Mouse (Mus musculus) T-helper 2 cell (primary cell): ENCODE data around the gene Tdrd12.
"Not testable (repeated sequence)": the region's sequence is repeated elsewhere in the genome, so short reads cannot be mapped to it uniquely, and the experiment has no call there.

ENCODE experiments used
- in situ Hi-C: fragments of 300-600 bp; cut with MboI, MseI; formaldehyde crosslinking; loops from one replicate; pipeline ENCODE4 v1.15.1; 2025; ENCODE audit warnings: high pct_unique_total_duplicates

Gene Tdrd12

DNA sequence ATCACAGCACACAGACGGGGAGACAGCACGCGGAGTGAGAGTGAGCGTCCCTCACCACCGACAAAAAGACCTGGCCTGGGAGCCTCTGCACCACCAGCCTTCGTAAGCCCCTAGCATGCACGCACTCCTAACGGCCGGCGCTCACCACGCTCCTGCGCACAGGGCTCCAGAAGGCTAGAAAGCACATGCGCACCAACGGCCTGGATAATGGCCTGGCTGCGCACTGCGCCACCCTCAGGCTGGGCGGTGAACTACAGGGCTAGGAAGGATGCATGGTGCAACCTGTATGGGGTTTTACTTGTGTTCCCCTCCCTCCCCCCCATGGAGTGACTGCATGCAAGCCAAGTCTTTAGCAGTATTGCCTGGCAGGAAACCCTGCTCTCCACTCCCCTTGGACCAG lies at the start of gene Tdrd12:
Gene Tdrd12 (minus strand): TSS at position 184 of the 400 bp plus-strand sequence.
- in situ Hi-C loops, result no loop called here

DNA sequence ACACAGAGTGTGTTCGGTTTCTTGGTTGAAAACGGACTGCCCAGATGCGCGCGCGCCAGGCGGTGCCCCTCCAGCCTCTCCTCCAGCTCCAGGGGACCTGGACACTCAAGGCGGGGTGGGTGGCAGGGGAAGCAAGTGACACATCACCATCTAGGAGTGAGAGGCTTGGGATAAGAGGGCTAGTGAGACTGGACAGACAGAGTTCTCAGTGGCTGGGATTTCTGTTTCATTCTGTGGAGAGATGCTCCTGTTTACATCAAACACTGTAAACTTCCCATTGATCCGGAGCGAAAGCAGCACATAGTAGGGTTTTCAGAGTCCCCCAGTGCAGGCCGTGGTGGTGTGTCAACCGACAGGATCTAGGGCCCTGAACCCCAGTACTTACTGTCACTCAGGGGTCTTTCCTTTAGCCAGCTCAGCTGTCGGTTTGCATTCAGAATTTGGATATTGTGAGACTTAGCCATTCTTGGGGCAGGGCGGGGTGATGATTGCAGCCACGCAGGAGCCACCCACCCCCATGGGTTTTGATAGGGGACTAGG lies 49.4 kb upstream of the Tdrd12 start:
- in situ Hi-C loops, result loop anchor here (10.0 kb wide), 1 partner anchor 272 kb away; the partner anchor contains the start of gene Gpatch1

DNA sequence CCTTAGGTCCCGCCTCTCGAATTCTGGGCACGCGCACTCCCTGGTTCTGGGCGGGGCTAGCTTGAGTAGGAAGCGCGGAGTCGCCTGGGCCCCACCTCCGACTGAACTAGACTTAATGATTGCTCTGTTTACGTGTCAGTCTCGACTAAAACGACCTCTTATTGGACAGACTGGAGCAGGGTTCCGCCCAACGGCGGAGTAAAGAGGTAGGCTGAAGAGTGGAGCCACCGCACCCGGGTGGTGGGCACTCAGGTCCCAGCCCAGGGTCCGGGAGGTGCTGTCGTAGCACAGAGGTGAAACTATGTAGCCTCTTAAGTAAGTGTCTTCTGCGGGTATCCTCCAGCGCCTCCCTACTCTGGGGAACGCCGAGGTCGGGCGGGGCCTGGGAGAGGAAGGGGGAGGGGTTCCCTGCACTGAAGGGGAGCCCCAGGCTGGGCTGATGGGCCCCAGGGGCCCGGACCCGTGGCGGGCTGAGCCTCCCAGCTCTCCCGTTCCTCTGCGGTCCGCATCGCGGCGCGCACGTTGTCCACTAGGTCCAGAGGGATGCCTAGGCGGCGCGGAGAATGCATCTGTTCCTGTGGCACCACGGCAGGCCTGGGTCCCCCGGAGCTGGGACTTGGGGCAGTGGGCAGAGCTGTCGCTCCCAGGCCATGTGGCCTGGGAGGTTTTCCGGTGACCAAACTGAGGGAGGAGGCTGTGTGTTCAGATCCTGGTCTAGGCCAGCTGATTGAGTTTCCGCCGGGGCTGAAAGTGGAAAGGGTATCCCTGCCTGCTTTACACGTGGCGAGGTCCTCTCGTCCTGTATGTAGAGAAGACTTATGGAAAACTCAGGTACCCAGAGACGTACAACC lies 48.7 kb upstream of the Tdrd12 start, which contains the start of gene Ankrd27:
Gene Ankrd27 (plus strand): TSS at position 190 of the 851 bp plus-strand sequence.
- in situ Hi-C loops, result loop anchor here (10.0 kb wide), 1 partner anchor 271 kb away; the partner anchor contains the start of gene Gpatch1

DNA sequence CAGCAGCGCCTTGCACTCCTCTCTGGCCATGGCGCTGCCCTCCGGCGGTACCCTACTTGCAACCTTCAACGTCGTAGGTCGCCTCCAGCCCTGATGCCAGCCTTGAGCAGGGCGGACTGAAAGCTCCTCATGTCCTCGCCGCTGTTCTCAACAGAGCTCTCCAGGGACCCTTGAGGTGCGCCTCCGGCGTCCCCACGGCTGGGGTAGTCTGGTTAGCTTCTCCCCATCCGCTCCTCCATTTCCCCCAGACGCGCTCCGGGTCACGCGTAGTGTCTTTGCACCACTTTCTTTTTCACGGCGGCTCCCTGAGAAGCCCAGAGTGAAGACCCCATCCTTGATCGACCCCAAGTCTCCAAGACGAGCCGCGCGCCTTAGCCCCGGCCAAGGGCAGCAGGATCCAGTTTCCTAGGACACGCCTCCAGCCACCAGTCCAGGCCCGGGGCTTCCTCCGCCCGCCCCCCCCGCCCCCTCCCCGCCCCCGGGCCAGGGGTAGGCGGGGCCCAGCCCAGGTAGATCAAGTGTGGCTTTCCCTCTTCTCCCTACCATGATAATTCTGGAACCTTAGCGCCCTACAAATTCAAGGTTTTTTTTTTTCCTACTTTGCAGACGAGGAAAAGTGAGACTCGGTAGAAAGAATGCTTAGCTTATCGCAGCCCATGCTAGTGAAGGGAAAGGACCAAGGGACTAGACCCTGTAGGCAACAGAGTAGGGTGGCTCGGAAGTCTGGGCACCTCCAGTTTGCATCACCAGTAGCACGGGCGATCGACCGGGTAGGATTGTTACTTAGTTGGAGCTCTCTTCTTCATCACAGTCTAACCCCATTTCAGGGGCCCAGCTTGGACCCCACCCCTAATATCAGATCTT lies 47.9 kb upstream of the Tdrd12 start, which contains the start of gene Rgs9bp:
Gene Rgs9bp (minus strand): TSS at position 392 of the 864 bp plus-strand sequence.
- in situ Hi-C loops, result loop anchor here (10.0 kb wide), 1 partner anchor 271 kb away; the partner anchor contains the start of gene Gpatch1

DNA sequence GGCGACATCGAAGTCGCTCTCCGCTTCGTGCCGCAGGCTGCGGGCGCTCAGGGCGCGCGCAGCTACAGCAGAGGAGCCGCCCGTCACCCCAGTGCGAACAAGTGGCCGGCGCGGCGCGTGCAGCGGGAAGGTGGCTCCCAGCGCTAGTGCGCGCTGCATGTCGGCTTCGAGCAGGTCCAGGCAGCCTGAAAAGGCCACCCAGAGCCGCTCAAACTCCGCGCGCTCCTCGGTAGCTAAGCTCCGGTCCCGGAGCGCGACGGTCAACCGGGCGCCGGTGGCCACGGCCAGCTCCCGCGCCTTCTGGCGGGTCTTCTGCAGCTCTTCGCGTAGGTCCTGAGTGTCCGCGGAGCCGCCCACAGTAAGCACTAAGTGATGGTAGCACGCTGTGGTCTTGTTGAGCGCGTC lies 47.2 kb upstream of the Tdrd12 start:
- in situ Hi-C loops, result loop anchor here (10.0 kb wide), 1 partner anchor 270 kb away; the partner anchor contains the start of gene Gpatch1

DNA sequence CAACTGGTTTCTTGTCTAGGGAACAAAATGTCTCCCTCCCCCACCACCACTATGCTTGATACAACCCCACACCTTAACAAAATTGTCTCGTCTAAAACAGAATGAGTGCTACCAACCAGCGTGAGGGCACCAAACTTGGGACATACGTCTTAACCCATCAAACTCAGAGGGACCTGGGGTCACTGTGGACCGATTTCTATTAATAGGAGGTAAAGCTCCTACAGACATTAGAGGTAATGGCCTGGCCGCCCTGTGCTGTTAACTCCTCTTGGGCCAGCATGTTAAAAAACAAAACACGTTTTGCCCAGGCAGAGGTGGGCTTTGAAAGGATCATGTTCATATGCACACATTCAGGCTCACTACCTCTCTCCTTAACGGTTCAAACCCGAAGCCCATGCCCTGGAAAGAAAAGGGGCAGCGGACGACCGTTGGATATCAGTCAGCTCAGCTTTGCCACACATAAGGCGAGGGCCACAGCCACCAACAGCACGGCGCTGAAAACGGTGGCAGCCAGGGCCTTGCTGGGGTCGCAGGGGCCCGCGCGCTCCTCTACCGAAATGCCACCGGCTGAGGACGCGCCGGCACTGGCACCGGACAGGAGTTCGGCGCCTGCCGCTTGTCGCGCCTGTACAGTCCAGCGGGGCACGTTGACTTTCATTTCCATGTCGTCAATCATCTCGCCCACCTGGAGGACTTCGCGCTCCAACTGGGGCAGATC lies 46.7 kb upstream of the Tdrd12 start:
- in situ Hi-C loops, result loop anchor here (10.0 kb wide), 1 partner anchor 269 kb away; the partner anchor contains the start of gene Gpatch1

DNA sequence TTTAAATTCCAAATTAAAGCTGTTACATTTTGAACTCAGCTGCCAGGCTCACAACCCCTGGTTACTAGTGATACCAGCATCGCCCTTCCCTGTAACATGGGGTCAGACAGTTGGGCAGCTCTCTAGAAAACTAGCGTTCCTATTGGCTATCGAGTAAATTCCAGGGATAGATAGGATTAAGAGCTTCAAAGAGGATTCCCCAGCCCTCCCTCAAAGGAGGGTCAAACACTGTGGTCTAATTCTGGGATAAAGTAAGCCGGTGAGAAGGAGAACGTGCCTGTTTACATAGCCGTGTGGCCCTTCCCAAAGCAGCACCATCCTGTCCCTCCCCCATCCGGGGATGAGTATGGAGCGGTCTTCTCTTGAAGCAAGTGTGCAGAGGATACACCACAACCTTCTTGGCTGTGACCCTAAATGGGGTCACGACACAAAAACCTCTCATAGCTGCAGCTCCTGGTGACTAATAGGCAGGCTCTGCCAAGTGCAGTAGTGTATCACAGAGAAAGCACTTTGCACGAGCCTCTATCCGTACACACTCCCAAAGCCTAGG lies 46.0 kb upstream of the Tdrd12 start:
- in situ Hi-C loops, result loop anchor here (10.0 kb wide), 1 partner anchor 269 kb away; the partner anchor contains the start of gene Gpatch1

DNA sequence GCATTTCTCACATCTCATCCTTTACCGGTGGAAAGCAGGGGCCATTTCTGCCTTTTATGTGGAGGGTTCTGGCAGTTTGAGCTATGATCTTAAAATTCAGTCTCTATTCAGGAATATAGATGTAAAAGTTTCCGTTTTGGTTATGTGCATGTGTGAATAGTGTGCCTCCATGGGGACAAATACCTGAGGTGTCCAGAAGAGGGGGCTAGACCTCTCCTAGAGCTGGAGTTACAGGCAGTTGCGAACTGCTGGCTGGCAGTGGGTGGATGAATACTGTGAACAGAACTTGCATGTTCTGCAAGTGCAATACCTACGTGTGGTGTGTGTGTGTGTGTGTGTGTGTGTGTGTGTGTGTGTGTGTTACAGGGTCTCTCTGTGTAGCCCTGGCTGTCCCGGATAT lies 45.2 kb upstream of the Tdrd12 start:
- in situ Hi-C loops, result loop anchor here (10.0 kb wide), 1 partner anchor 268 kb away; the partner anchor contains the start of gene Gpatch1

DNA sequence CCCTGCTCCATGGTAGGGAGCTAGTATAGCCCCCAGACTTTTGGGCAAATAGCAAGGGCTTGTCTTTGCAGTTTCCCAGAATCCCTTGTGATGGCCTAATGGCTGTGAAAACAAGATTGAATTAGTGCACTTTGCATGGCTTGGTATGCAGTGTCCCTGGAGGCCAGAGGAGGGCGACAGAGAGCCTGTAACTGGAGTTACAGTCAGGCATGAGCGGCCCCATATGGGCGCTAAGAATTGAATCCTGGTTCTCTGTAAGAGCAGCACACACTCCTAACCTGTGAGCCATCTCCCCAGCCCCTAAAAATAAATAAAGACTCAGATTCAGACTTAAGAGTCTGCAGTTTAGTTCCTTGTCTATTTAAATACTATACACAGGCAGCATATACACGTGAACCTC lies 42.3 kb upstream of the Tdrd12 start:
- in situ Hi-C loops, result loop anchor here (10.0 kb wide), 1 partner anchor 265 kb away; the partner anchor contains the start of gene Gpatch1

DNA sequence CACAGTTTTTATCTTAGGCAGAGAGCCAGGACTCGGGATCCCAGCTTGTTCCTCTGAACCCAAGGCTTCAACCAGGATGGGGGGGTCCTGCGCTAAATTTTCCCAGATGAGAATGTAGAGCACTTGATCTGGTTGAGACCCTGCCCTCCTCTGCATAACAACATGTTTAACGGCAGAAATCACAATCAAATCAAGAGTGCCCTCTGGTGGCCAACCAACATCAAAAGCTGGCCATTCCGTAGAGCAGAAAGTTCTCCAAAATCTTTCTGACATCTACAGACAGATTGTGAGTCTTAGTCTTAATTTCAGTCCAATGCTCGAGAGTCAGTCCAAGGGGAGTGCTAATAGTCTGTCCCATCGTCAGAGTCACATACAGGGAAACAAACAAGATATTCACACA lies 33.3 kb upstream of the Tdrd12 start:
- in situ Hi-C loops, result not testable (repeated sequence)

DNA sequence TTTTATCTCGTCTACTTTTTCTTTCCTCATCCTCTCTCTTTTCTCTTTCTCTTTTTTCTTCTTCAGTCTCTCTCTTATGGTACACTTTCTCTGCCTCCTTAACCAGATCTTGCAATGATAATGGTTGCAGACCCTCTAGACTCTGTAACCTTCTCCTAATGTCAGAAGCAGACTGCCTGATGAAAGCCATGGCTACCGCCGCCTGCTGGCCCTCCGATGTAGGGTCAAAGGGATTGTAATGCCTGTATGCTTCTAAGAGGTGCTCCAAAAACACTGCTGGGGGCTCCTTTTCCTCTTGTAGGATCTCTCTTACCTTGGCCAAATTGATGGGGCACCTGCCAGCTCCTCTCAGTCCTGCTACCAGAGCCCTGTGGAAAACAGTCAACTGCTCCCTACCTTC lies 32.2 kb upstream of the Tdrd12 start:
- in situ Hi-C loops, result not testable (repeated sequence)

DNA sequence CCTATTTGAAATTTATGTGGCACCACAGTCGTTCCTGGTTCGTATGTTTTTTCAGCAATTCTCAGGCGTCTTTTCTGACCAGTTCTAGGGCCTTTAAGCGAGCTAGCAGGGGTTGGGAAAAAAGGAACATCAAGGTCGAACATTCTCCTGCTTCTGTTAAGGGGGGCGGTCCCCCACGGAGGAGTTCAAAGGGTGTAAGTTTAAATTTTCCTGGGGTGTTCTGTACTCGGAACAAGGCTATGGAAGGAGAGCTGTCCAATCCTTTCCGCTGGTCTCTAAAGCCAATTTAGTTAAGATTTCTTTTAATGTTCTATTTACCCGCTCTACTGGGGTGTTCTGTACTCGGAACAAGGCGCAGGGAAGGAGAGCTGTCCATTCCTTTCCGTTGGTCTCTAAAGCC lies 28.4 kb upstream of the Tdrd12 start:
- in situ Hi-C loops, result not testable (repeated sequence)

DNA sequence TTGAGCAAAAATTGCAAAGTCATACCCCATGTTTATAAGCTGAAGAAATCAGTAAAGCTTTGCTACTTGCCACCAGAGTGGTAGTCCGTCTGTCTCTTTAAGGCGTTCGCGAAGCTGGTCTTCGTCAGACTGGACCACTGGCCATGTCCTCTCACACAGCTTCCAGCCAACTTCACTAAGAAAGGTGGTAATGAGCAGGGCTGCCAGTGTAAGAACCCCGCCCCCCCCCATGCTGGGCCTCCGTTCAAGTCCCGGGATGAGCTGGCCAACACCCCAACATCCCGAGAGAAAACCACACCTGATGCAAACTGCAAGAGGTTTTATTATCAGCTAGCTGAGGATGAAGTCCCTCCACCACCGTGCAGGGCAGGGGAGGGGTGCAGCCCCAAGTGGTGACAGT lies 27.3 kb upstream of the Tdrd12 start:
- in situ Hi-C loops, result not testable (repeated sequence)

DNA sequence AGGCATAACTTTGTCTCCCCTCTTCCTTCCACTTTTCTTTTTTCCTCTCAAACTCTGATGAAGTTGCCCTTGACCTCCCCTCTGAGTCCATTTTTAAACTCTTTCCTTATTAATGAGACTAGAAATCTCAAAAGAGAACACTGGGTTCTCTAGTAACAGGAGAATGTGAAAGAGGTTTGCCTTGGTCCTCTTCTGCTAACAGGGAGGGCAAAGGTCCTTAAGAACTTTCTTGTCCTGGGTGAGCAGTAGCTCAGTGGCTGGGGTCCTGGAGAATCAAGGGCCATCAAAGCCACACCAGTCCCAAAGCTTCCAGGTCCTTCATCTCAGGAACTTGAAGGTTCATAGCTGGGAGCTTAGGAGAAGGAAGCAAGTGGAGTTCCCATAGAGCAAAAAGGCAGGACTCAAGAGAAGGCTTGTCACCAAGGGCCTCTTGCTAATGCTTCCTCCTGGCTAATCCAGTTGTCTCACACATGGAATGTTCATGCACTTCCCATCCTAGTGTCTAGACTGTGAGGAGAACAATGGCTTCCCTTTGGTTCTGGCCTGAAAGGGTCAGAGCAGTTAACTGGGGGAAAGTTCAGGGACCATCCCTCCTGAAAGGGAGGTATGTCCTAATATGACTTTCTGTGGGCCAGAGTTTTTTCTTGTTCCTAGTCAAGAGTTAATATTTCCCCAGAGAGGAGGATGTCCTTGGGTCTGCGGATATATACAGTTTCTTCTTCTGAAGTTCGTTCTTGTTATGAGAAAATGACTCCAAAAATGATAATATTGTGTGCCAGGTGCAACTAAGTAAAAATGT lies 26.7 kb upstream of the Tdrd12 start:
- in situ Hi-C loops, result no loop called here

DNA sequence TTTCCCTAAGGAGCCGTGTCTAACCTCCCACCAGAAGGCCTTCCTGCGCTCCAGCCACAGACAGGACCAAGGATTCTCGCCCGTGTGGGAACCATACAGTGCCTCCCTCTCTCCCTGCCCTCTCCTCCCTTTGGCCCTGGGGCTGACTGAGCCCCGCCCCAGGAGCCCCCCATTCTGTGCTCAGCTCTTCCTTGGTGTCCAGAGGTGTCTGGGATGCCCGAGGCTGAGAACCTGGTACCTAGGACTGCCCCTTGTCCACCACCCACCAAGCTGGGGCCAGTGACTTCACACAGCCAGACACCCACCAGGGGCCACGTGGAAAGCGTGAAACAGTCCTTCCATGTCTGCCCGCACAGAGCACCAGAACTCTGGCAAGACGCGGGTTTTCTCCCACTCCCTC lies 25.5 kb upstream of the Tdrd12 start:
- in situ Hi-C loops, result no loop called here

DNA sequence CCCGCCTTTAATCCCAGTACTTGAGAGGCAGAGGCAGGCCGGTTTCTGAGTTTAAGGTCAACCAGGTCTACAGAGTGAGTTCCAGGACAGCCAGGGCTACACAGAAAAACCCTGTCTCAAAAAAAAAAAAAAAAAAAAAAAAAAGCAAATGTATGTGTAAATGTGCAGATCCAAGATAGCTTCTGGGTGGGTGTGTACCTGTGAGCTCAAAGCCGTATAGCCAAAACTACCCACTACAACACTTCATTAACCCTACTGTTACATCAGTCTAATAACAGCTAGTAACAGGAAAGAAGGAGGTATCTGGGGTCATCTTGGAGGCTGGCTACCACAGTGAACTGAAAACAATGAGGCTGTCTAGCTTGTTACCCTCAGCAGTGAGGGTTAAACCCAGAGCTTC lies 22.3 kb upstream of the Tdrd12 start:
- in situ Hi-C loops, result no loop called here

DNA sequence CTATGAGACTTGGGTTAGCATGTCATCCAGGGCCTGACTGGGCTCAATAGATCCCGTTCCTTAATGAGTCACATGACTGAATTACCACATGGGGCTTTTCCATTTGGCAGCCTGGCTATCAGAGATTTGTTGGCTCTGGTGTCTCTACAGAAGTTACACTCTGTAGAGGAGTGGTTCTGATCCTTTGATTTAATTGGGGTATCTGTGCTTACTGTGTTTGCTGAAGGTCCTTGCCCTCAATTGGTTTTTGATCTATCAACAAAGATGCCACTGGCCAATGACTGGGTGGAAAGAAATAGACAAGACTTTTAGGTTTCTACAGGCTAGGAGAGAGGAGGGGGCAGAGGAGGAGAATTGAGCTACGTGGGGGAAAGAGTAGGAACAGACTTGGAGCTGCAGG lies 21.1 kb upstream of the Tdrd12 start:
- in situ Hi-C loops, result no loop called here

DNA sequence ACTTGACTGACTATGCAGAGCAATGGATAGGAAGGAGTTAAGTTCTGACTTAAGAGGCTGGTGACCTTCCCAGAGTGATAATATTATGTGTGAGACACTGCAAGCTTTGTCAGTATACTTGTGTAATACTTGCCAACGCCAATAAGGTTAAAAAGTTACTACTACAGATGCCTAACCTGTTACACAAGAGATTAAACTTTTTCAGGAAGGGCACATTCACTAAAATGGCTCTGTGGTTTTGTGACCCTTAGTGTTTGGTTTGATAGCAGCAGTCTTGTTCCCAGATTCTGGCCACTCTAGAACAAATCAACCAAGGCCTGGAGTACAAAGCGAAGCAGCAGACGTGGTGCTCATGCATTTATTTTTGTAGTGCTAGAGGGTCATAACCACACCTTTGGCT lies 20.0 kb upstream of the Tdrd12 start:
- in situ Hi-C loops, result no loop called here

DNA sequence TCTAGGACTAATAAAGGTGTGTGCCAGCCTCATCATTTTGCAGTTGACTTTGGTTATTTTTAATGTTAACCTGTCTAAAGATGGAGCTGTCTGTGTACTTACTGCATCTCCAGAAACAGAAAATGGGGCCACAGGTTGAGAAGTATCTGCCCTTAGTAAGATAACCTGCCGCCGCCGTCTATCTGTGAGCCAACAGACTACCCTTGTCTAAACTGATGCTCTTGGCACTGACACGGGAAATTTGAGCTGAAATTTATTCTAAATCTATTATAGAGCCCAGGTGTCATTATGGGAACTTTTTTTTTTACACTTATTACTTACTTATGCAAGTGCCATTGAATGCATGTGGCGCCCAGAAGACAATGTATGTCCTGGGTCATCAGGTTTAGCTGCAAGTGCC lies 19.4 kb upstream of the Tdrd12 start:
- in situ Hi-C loops, result no loop called here

DNA sequence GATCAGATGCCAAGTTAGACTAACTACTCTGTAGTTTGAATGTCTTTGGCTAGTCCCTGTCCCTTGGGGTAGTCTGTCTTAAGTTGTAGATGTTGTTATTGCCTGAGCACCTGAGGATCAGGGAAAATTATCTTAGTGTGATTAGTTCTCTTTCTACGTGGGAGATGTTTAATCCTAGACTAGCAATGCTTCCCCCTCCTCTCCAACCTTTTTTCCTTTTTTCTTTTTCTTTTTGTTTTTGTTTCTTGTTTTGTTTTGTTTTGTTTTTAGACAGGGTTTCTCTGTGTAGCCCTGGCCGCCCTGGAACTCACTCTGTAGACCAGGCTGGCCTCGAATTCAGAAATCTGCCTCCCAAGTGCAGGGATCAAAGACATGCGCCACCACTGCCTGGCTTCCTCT lies 18.7 kb upstream of the Tdrd12 start, which contains the start of gene Nudt19:
Gene Nudt19 (minus strand): TSS at position 100 of the 399 bp plus-strand sequence.
- in situ Hi-C loops, result no loop called here
